Mouse (Mus musculus) hindbrain, postnatal 0 days (tissue): ENCODE data around the gene Dis3l. TPM values are rescaled to one million over a fixed set of nuclear protein-coding genes. Genes with fewer than 3 reads are reported as not detected.
A peak's percentile ranks its signal among the peaks of the same experiment; 100 is the strongest.

ENCODE experiments used
- ATAC-seq: fragments of 200-750 bp; cut with Nextera tagmentation; 2 replicates; pipeline ENCODE4 v1.8.0; 2017; ENCODE audit warnings: mild to moderate bottlenecking, moderate TSS enrichment, moderate library complexity
- DNase-seq: peaks from one replicate; pipeline ENCODE4 v3.0.0-alpha.2; 2015; ENCODE audit warnings: low spot score
- H3K27ac ChIP-seq: fragments of 300-500 bp; sonication (generic); 2 replicates; pipeline ENCODE4 v1.5.1; 2014; ENCODE audit warnings: mild to moderate bottlenecking
- H3K27me3 ChIP-seq: fragments of 300-500 bp; sonication (generic); 2 replicates; pipeline ENCODE4 v1.6.1; 2014; ENCODE audit warnings: low read length, mixed read lengths; ENCODE audit not compliant: insufficient read depth
- H3K36me3 ChIP-seq: fragments of 300-500 bp; sonication (generic); 2 replicates; pipeline ENCODE4 v1.6.1; 2014; ENCODE audit warnings: low read length, mixed read lengths; ENCODE audit not compliant: insufficient read depth
- H3K4me1 ChIP-seq: fragments of 300-500 bp; sonication (generic); 2 replicates; pipeline ENCODE4 v1.6.1; 2014; ENCODE audit warnings: antibody characterized with exemption, low read length, mixed read lengths; ENCODE audit not compliant: insufficient read depth
- H3K4me2 ChIP-seq: fragments of 300-500 bp; sonication (generic); 2 replicates; pipeline ENCODE4 v1.6.1; 2014; ENCODE audit warnings: low read depth, mild to moderate bottlenecking, low read length, moderate library complexity, mixed read lengths
- H3K4me3 ChIP-seq: fragments of 300-500 bp; sonication (generic); 2 replicates; pipeline ENCODE4 v1.5.1; 2014; ENCODE audit warnings: low read length
- H3K9ac ChIP-seq: fragments of 300-500 bp; sonication (generic); replicated peaks from 2 replicates; pipeline ENCODE4 v1.6.1; 2014; ENCODE audit warnings: mild to moderate bottlenecking, low read length, moderate library complexity, mixed read lengths
- H3K9me3 ChIP-seq: fragments of 300-500 bp; sonication (generic); 2 replicates; pipeline ENCODE4 v1.6.1; 2016; ENCODE audit warnings: low read length, mixed read lengths
- CTCF ChIP-seq: IDR thresholded peaks from 2 replicates; pipeline ENCODE4 v1.5.1; 2016; ENCODE audit warnings: antibody characterized with exemption, control low read depth, low read depth
- WGBS: fragments of 180-500 bp; shearing (Covaris S2); extraction: QIAGEN DNeasy Blood & Tissue Kit; methylation state at CpG from one replicate; pipeline ENCODE4 v1.1.7; 2014; 5-methylcytosine and 5-hydroxymethylcytosine counted together
- polyA plus RNA-seq: library from polyadenylated mRNA; unstranded; fragments of >200 nt; fragmentation: Nextera tagmentation; extraction: Ambion mirVana; gene quantifications from 2 replicates; pipeline ENCODE4 v1.2.1, GENCODE M21; 2015
- total RNA-seq: library from RNA; depleted of rRNA; stranded (reverse); fragments of >200 nt; gene quantifications from 2 replicates; pipeline ENCODE4 v1.2.3, GENCODE M21; 2014

Dis3l gene
- total and polyA plus RNA-seq, 2 experiments from 2014 or later, result 15.3 to 15.7 TPM

DNA sequence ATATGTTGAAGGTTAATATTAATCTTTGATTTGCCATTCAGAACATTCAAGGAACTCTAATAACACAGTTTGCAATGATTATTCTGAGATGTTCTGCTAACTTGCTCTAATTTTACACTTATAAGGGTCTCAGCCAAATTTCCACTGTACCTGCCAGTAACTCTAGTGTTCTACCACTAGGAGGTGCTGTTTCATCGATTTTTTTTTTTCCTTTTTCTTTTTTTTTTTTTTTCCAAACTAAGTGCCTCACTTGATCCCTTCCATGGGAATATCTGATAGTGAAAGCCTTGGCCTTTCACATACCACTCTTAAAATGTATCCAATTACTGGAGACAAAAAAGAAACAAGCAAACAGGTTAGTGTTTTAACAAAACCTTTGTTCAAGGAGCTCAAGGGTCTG, 6.3 kb upstream of the Dis3l start:
- no peaks in the 10 kb centered on the region for H3K36me3 ChIP-seq
- no peak overlapping the region for H3K27ac ChIP-seq
- H3K4me2 ChIP-seq, result no peak overlapping the region
- DNase-seq (peak; percentile 69), ATAC-seq (no peak)
- no peaks in the 10 kb centered on the region for H3K27me3 ChIP-seq
- no peaks in the 10 kb centered on the region for H3K4me1 ChIP-seq
- 0% methylated on average over 1 of the region's 1 CpGs for WGBS
- H3K4me3 ChIP-seq, result no peak overlapping the region
- H3K9ac ChIP-seq, result no peak overlapping the region
- no peaks in the 10 kb centered on the region for H3K9me3 ChIP-seq
- peak; percentile 80 for TF ChIP-seq CTCF

DNA sequence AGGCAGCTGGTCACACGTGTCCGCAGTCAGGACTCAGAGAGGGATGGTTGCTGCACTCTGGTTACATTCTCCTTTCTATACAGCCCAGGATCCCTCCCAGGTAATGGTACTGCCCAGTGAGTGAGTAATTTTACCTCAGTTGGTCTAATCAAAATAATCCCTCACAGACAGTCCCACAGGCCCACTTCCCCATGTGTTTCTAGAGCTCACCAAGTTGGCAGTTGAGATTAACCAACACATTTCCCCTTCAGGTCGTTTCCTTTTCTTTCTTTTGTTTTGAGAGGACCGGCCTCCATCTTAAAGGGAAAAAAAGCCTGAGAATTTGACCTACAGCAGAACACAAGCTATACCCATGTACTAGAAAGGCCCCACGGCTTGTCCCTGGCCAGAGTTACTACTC, 4.8 kb upstream of the Dis3l start:
- Histone ChIP-seq H3K9me3 (no peaks in the 10 kb centered on the region), H3K4me2 (no peak overlapping the region), H3K27me3 (no peaks in the 10 kb centered on the region), H3K4me3 (no peak overlapping the region), H3K9ac (no peak overlapping the region), H3K36me3 (no peaks in the 10 kb centered on the region), H3K27ac (no peak overlapping the region), H3K4me1 (no peaks in the 10 kb centered on the region)
- no peak for ATAC-seq
- DNase-seq, result no peak
- TF ChIP-seq CTCF, result no peak
- WGBS, result 63% methylated on average over 5 of the region's 5 CpGs

DNA sequence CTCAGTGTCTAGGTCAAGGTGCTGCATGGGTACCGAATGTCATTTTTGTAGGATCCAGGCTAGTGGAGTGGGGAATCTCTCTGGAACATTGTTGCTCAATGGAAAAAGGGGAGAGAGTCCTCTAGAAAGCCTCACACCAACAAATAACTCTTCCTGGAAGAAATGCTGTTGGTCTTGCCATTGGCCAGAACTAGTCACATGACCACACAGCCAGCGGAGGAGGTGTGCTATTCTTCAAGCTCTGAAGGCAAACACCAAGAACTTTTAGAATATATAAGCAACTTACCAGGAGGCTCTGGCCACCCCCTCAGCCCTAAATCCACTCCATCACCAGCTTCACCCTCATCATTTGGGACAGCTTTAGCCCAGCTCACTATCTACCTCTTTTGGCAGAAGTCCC, 2.6 kb upstream of the Dis3l start:
- no peak for ATAC-seq
- 90% methylated on average over 2 of the region's 2 CpGs for WGBS
- DNase-seq, result no peak
- TF ChIP-seq CTCF, result no peak
- H3K27ac ChIP-seq, result no peak overlapping the region
- H3K27me3 ChIP-seq, result no peaks in the 10 kb centered on the region
- no peak overlapping the region for H3K4me2 ChIP-seq
- H3K4me3 ChIP-seq, result no peak overlapping the region
- H3K9ac ChIP-seq, result no peak overlapping the region
- H3K36me3 ChIP-seq, result no peaks in the 10 kb centered on the region
- no peaks in the 10 kb centered on the region for H3K9me3 ChIP-seq
- 0 out of 2 replicates have a peak, but pooled peaks cover 4% of the 10 kb centered on the region for H3K4me1 ChIP-seq

DNA sequence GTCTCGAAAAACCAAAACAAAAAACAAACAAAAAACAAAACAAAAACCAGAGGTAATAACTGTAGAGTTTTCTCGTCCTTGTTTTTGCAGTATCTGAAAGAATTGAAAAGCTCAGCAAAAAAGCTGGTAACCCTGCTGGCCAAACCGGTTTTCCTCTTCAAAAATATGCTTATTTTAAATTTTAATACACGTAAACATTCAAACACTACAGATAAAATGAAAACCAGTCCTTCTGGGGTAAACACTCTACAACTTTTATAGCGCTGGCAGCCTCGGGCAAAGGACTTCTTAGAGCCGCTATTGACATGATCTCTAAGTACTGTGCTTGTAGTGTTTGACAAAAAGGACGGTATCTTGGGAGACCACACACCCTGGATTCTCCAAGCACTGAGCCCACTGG, 583 bp upstream of the Dis3l start:
- H3K27ac ChIP-seq, result peak overlapping the region; percentile 100; the same call in 1 of the 2 replicates
- peak overlapping the region; percentile 75 for H3K4me2 ChIP-seq
- no peaks in the 10 kb centered on the region for H3K27me3 ChIP-seq
- no peak overlapping the region for H3K4me3 ChIP-seq
- 0 out of 2 replicates have a peak, but pooled peaks cover 4% of the 10 kb centered on the region for H3K4me1 ChIP-seq
- TF ChIP-seq CTCF, result no peak
- no peak overlapping the region for H3K9ac ChIP-seq
- H3K9me3 ChIP-seq, result no peaks in the 10 kb centered on the region
- no peak for ATAC-seq
- H3K36me3 ChIP-seq, result peaks cover 2% of the 10 kb centered on the region; the same call in 1 of the 2 replicates
- WGBS, result 85% methylated on average over 8 of the region's 8 CpGs
- DNase-seq, result no peak

DNA sequence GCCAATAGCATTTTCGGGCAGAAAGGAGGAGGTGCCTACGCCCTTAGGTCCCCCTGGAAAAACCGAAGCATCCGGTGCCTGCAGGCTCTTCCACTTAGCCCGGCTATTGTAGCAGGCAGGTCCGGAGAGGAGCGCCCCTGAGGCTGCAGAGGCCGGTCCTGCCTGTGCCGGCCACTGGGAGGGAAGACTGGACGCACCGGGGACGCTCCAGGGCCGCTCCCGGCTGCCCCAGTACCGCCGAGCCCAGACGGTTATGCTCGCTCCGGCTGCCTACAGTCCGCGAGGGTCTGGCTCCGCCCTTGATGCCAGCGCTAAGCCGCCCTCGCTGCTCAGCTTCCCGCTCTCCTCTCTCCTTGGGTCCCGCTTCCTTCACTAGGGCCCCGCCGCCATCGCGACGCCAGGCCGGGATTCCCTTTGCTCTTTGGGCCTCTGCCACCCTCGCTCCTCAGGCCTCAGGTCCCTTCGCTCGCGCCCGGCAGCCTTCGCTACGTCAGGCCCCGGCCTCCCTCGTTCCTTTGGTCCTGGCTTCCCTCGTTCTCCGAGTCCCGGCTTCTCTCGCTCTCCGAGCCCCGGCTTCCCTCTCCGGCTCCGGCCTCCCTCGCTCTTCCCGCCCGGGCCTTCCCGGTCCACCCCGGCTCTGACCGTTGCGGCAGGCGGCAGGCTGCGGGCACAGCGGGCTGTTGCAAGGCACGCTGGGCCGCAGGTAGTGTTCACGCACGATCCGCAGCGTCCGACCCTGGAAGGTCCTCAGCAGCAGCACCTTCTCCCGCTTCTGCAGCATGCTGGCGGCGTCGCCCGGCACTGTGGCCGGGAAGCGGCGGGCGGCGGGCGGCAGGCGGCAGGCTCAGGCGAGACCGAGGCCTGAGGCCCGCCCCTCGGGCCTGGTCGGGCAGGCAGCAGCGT, 486 bp downstream of the Dis3l start:
- 0 out of 2 replicates have a peak, but pooled peaks cover 4% of the 10 kb centered on the region for H3K4me1 ChIP-seq
- H3K9me3 ChIP-seq, result no peaks in the 10 kb centered on the region
- ATAC-seq, result peak; percentile 93
- peak; percentile 83 for DNase-seq
- under 1% methylated on average over 82 of the region's 85 CpGs for WGBS
- peak; percentile 43 for TF ChIP-seq CTCF
- no peaks in the 10 kb centered on the region for H3K27me3 ChIP-seq
- H3K4me2 ChIP-seq, result peak overlapping the region; percentile 75
- peaks cover 8% of the 10 kb centered on the region; the same call in 1 of the 2 replicates for H3K36me3 ChIP-seq
- H3K4me3 ChIP-seq, result peak overlapping the region; percentile 63
- peak overlapping the region; percentile 99 for H3K9ac ChIP-seq
- H3K27ac ChIP-seq, result peak overlapping the region; percentile 100

DNA sequence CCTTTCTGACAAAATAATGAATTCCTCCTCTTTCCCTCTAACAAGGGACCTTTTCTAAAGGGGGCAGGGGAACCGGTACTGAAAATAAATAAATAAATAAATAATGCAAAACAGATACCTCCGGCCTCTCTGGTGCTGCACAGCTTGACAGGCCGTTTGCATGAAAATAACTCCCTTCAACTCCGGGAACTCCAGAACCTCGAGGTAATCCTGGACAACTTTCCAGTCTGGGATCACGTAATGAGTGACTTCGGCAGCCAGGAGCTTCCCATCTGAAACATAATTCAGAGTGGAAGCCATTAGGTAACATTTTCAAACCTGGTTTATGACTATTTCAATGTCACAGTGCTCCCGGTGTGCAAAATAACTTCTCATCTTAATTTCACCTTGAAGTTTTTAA, 1.7 kb downstream of the Dis3l start:
- no peak for DNase-seq
- Histone ChIP-seq H3K4me2 (peak overlapping the region; percentile 75), H3K27ac (0 out of 2 replicates have a peak overlapping the region, but pooled peaks have one; percentile 100), H3K4me3 (no peak overlapping the region), H3K9ac (no peak overlapping the region), H3K36me3 (peaks cover 8% of the 10 kb centered on the region; the same call in 1 of the 2 replicates), H3K27me3 (no peaks in the 10 kb centered on the region), H3K4me1 (0 out of 2 replicates have a peak, but pooled peaks cover 4% of the 10 kb centered on the region), H3K9me3 (no peaks in the 10 kb centered on the region)
- no peak for TF ChIP-seq CTCF
- no peak for ATAC-seq
- 27% methylated on average over 8 of the region's 8 CpGs for WGBS
